Mouse (Mus musculus) myocyte (in vitro differentiated cells): ENCODE measurements around the gene Cox7a2. TPM values are rescaled to one million over a fixed set of nuclear protein-coding genes. Genes with fewer than 3 reads are reported as not detected.

Experiments used
- H3K27me3 ChIP-seq: one replicate; pipeline ENCODE4 v1.6.1; 2011; ENCODE audit not compliant: control insufficient read depth, insufficient read depth, insufficient read length
- H3K36me3 ChIP-seq: one replicate; pipeline ENCODE4 v1.6.1; 2011; ENCODE audit not compliant: control insufficient read depth, insufficient read depth
- H3K4me2 ChIP-seq: one replicate; pipeline ENCODE4 v1.6.1; 2011; ENCODE audit warnings: low read depth, control low read depth
- H3K4me3 ChIP-seq: one replicate; pipeline ENCODE4 v1.5.1; 2011; ENCODE audit warnings: mild to moderate bottlenecking, control low read depth, moderate library complexity
- H3K79me2 ChIP-seq: one replicate; pipeline ENCODE4 v1.6.1; 2011; ENCODE audit not compliant: control insufficient read depth, insufficient read depth
- H3ac ChIP-seq: one replicate; pipeline ENCODE4 v1.6.1; 2011; ENCODE audit not compliant: control insufficient read depth, insufficient read length
- CEBPB ChIP-seq: IDR thresholded peaks from 2 replicates; pipeline ENCODE4 v1.6.1; 2011; ENCODE audit warnings: mild to moderate bottlenecking, moderate library complexity; ENCODE audit not compliant: poor library complexity, insufficient read depth, severe bottlenecking
- E2F4 ChIP-seq: IDR thresholded peaks from one replicate; pipeline ENCODE4 v1.6.1; 2011; ENCODE audit warnings: mild to moderate bottlenecking, control low read depth, moderate library complexity; ENCODE audit not compliant: insufficient read depth
- MAX ChIP-seq: IDR thresholded peaks from one replicate; pipeline ENCODE4 v1.6.1; 2011; ENCODE audit warnings: low read depth, mild to moderate bottlenecking, control low read depth
- MYOD1 ChIP-seq, 3 experiments: IDR thresholded peaks; one replicate each; pipeline ENCODE4 v1.6.1; 2011; ENCODE audit warnings: control low read depth in 2 of 3, low read depth in 2 of 3, mild to moderate bottlenecking in 2 of 3, moderate library complexity in 1 of 3; ENCODE audit not compliant: insufficient read length in 2 of 3, control insufficient read depth in 1 of 3
- MYOG ChIP-seq, 3 experiments: IDR thresholded peaks; one replicate each; pipeline ENCODE4 v1.6.1; 2011; ENCODE audit warnings: control low read depth in 2 of 3, low read depth in 2 of 3, mild to moderate bottlenecking in 2 of 3; ENCODE audit not compliant: insufficient read length in 2 of 3, control insufficient read depth in 1 of 3, insufficient read depth in 1 of 3
- POLR2A ChIP-seq: IDR thresholded peaks from one replicate; pipeline ENCODE4 v1.6.1; 2011; ENCODE audit warnings: low read depth, mild to moderate bottlenecking, control low read depth, moderate library complexity; ENCODE audit not compliant: insufficient read length
- POLR2AphosphoS2 ChIP-seq: IDR thresholded peaks from one replicate; pipeline ENCODE4 v1.6.1; 2011; ENCODE audit warnings: low read depth, control low read depth; ENCODE audit not compliant: insufficient read length
- REST ChIP-seq: IDR thresholded peaks from one replicate; pipeline ENCODE4 v1.6.1; 2011; ENCODE audit warnings: mild to moderate bottlenecking, control low read depth, moderate library complexity; ENCODE audit not compliant: insufficient read depth, insufficient read length
- SRF ChIP-seq: IDR thresholded peaks from one replicate; pipeline ENCODE4 v1.6.1; 2011; ENCODE audit warnings: low read depth; ENCODE audit not compliant: control insufficient read depth, insufficient read length
- TCF12 ChIP-seq: IDR thresholded peaks from one replicate; pipeline ENCODE4 v1.6.1; 2011; ENCODE audit warnings: mild to moderate bottlenecking, control low read depth; ENCODE audit not compliant: poor library complexity, insufficient read depth, severe bottlenecking
- TCF3 ChIP-seq: IDR thresholded peaks from one replicate; pipeline ENCODE4 v1.6.1; 2011; ENCODE audit warnings: low read depth, control low read depth; ENCODE audit not compliant: insufficient read length
- USF1 ChIP-seq: IDR thresholded peaks from one replicate; pipeline ENCODE4 v1.6.1; 2011; ENCODE audit warnings: low read depth, mild to moderate bottlenecking, control low read depth, moderate library complexity
- polyA plus RNA-seq: library from polyadenylated mRNA; unstranded; fragments of >200 nt; fragmentation: generic; extraction: Trizol; gene quantifications from one replicate; pipeline ENCODE4 v1.2.1, GENCODE M21; 2012; ENCODE audit warnings: missing spikeins

The Cox7a2 gene
- polyA plus RNA-seq, result 495 TPM

DNA sequence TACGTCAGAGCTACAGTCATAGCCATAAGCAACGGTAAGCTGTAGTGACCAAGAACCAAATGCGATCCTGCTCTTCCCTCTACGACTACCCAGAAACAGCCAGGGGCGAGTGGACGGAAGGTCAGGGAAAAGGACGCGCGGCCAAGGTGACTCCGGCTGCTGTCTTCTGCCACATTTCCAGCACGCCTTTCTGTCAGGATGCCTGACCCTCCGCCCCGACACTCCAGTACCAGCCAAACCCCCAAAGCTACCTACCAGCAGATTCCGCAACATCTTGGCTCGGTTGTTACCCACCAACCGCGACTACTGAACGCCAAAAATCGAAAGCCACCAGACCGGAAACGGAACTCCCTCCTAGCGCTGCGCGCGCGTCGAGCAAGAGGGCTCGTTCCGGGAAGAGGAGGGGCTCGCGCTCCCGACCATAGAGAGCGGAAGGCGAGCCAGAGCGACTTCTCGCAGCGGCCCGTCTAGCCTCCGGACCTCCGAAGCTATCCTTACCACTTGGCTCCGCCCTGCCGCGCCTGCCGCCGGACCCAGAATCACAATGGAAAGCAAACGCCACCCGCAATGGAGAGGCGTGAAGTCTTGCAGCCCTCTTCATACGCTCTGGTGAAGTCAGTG is at the start of gene Cox7a2:
Gene Cox7a2, minus strand, starts transcription at position 494 of the 621 bp plus-strand sequence.
- peaks cover 24% of the 10 kb centered on the region for H3K79me2 ChIP-seq
- peak within 1 kb of the TSS; percentile 85 for H3K4me2 ChIP-seq
- peaks cover 6% of the 10 kb centered on the region for H3K36me3 ChIP-seq
- TF ChIP-seq REST (peak; percentile 22), E2F4 (no peak), USF1 (no peak), MYOG (IDR thresholded peaks at IDR 0.05; ENCODE audit: control insufficient read depth in 1 of 3, insufficient read depth in 1 of 3, insufficient read length in 2 of 3, low read depth in 2 of 3) (peak in 1 of 3 experiments; percentile 44), POLR2AphosphoS2 (peak; percentile 95), MYOD1 (IDR thresholded peaks at IDR 0.05; ENCODE audit: control insufficient read depth in 1 of 3, insufficient read length in 2 of 3, low read depth in 2 of 3) (no peak), SRF (no peak), TCF3 (no peak), POLR2A (peak; percentile 83), TCF12 (no peak)
- H3K4me3 ChIP-seq, result peak within 1 kb of the TSS; percentile 86
- no peaks in the 10 kb centered on the region for H3K27me3 ChIP-seq
- peak within 1 kb of the TSS; percentile 83 for H3ac ChIP-seq

GRCm38 (mm10) chr9:79809411-79809810 is 49.7 kb upstream of the Cox7a2 start:
- no peak overlapping the region for H3K4me2 ChIP-seq
- no peaks in the 10 kb centered on the region for H3K36me3 ChIP-seq
- no peak overlapping the region for H3K4me3 ChIP-seq
- H3ac ChIP-seq, result no peak overlapping the region
- H3K79me2 ChIP-seq, result no peaks in the 10 kb centered on the region
- no peak for TF ChIP-seq MYOD1 (IDR thresholded peaks at IDR 0.05; ENCODE audit: control insufficient read depth in 1 of 3, insufficient read length in 2 of 3, low read depth in 2 of 3)
- no peak for TF ChIP-seq TCF12
- TF ChIP-seq USF1, result no peak
- no peak for TF ChIP-seq POLR2AphosphoS2
- no peak for TF ChIP-seq MYOG (IDR thresholded peaks at IDR 0.05; ENCODE audit: control insufficient read depth in 1 of 3, insufficient read depth in 1 of 3, insufficient read length in 2 of 3, low read depth in 2 of 3)
- no peak for TF ChIP-seq REST
- no peak for TF ChIP-seq TCF3
- TF ChIP-seq E2F4, result no peak
- TF ChIP-seq MAX, result no peak
- TF ChIP-seq SRF, result no peak
- no peak for TF ChIP-seq POLR2A
- TF ChIP-seq CEBPB, result no peak
- peaks cover 26% of the 10 kb centered on the region for H3K27me3 ChIP-seq

DNA sequence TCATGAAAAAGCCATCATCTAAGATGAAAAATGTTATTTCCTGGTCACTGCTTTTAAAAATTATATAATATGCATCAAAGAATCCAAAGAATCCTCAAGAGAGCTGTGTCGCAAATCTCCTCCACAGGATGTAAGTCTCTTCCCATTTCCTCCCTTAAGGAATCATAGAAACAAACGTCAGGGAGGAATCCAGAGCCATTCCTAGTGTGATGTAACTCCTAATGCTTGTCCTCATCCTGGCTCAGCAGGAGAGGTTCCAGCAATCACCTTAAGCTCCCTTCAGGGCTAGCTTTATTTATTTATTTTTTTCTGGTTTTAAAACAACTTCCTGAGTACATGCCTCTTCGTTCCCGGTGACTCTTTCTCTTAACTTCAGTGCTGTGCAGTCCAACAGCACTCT is 47.5 kb upstream of the Cox7a2 start:
- TF ChIP-seq MYOD1 (IDR thresholded peaks at IDR 0.05; ENCODE audit: control insufficient read depth in 1 of 3, insufficient read length in 2 of 3, low read depth in 2 of 3), result no peak
- no peak for TF ChIP-seq MYOG (IDR thresholded peaks at IDR 0.05; ENCODE audit: control insufficient read depth in 1 of 3, insufficient read depth in 1 of 3, insufficient read length in 2 of 3, low read depth in 2 of 3)
- no peak for TF ChIP-seq POLR2A
- TF ChIP-seq USF1, result no peak
- no peak for TF ChIP-seq MAX
- no peak for TF ChIP-seq E2F4
- TF ChIP-seq POLR2AphosphoS2, result no peak
- TF ChIP-seq TCF3, result no peak
- no peak for TF ChIP-seq REST
- no peak for TF ChIP-seq SRF
- TF ChIP-seq TCF12, result no peak
- TF ChIP-seq CEBPB, result no peak
- H3K4me2 ChIP-seq, result no peak overlapping the region
- H3ac ChIP-seq, result no peak overlapping the region
- H3K4me3 ChIP-seq, result no peak overlapping the region
- peaks cover 12% of the 10 kb centered on the region for H3K27me3 ChIP-seq
- no peaks in the 10 kb centered on the region for H3K36me3 ChIP-seq
- no peaks in the 10 kb centered on the region for H3K79me2 ChIP-seq

DNA sequence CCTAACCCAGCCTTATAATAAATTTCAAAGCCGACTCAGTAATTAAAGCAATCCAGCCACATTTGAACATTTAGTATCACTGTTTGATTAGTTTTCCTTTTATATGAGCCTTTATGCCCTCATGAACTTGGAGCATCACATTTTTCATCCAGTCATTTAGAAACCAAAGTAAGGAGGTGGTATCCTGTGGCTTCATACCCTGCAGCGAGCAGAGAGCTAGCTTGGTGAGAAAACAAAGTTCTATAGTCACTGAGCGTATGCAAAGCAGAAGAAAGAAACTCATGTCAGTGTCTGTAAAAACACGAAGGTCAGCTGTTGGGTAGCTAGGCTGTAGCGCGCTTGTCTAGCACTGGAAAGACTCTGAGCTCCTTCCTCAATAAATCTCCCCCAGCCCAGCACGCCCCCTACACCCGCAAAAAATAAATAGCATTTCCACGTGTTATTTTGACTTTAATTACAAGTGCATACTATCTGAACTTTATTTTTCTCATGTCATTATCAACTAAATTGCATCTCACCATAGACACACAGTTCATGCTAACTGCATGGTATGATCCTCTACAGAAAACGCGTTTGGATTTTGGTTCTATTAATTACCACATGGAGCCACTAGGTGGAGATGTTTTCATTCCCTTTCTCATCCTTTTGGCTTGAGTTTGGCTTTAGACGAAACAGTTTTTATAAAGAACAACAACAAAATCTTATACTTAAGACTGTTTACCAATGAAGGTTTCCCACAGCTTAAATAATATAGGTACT is 46.8 kb upstream of the Cox7a2 start:
- Histone ChIP-seq H3K27me3 (peaks cover 12% of the 10 kb centered on the region), H3K4me2 (no peak overlapping the region), H3K79me2 (no peaks in the 10 kb centered on the region), H3ac (no peak overlapping the region), H3K4me3 (no peak overlapping the region), H3K36me3 (no peaks in the 10 kb centered on the region)
- no peak for TF ChIP-seq TCF3
- TF ChIP-seq TCF12, result no peak
- TF ChIP-seq USF1, result no peak
- no peak for TF ChIP-seq MAX
- TF ChIP-seq POLR2A, result no peak
- TF ChIP-seq CEBPB, result no peak
